Mouse (Mus musculus): ENCODE results near the gene Spns3.

- peak; percentile 38 for TF ChIP-seq CTCF (IDR thresholded peaks at IDR 0.05; ENCODE audit: insufficient read depth, low read depth, low read length)
- no peak for TF ChIP-seq POLR2A (IDR thresholded peaks at IDR 0.05; ENCODE audit: insufficient read depth, low read depth, low read length)
Observed at GRCm38 (mm10) chr11:72570319-72570979, 20.1 kb upstream of the Spns3 start.

All from olfactory bulb, adult 2 months (tissue).